Mouse (Mus musculus): ENCODE results near the gene A530064D06Rik.
A peak's percentile ranks its signal among the peaks of the same experiment; 100 is the strongest.
"Not testable (repeated sequence)": the region's sequence is repeated elsewhere in the genome, so short reads cannot be mapped to it uniquely, and the experiment has no call there.

A530064D06Rik gene

GRCm38 (mm10) chr17:48167103-48167502 lies at the start of gene A530064D06Rik:
TSS of gene A530064D06Rik (minus strand) at chr17:48167275.
- not testable (repeated sequence) for DNase-seq (ENCODE audit: low spot score in 2 of 2)

- no peak for DNase-seq (ENCODE audit: low spot score in 2 of 2)
These were observed 48.4 kb upstream of the A530064D06Rik start for GRCm38 (mm10) chr17:48215429-48215828.

- DNase-seq (ENCODE audit: low spot score in 2 of 2), result no peak
These were observed 46.4 kb upstream of the A530064D06Rik start for GRCm38 (mm10) chr17:48213511-48213910.

GRCm38 (mm10) chr17:48212596-48212995 lies 45.5 kb upstream of the A530064D06Rik start:
- no peak for DNase-seq (ENCODE audit: low spot score in 2 of 2)

GRCm38 (mm10) chr17:48203086-48203485 lies 36.0 kb upstream of the A530064D06Rik start:
- DNase-seq (ENCODE audit: low spot score in 2 of 2), result no peak

GRCm38 (mm10) chr17:48192366-48192765 lies 25.3 kb upstream of the A530064D06Rik start:
- DNase-seq (ENCODE audit: low spot score in 2 of 2), result no peak

- DNase-seq (ENCODE audit: low spot score in 2 of 2), result no peak
These were observed 18.2 kb upstream of the A530064D06Rik start for GRCm38 (mm10) chr17:48185252-48185651.

GRCm38 (mm10) chr17:48157382-48158076 lies 9.5 kb downstream of the A530064D06Rik start:
- DNase-seq (ENCODE audit: low spot score in 2 of 2), result no peak

GRCm38 (mm10) chr17:48146120-48146519 lies 21.0 kb downstream of the A530064D06Rik start, which contains the start of gene 9830107B12Rik:
TSS of gene 9830107B12Rik (minus strand) at chr17:48146268.
- DNase-seq (ENCODE audit: low spot score in 2 of 2), result no peak

- no peak for DNase-seq (ENCODE audit: low spot score in 2 of 2)
These were observed 34.3 kb downstream of the A530064D06Rik start for GRCm38 (mm10) chr17:48132810-48133209.

- DNase-seq (ENCODE audit: low spot score in 2 of 2), result no peak
These were observed 46.6 kb downstream of the A530064D06Rik start for GRCm38 (mm10) chr17:48120456-48120855.

- peak in 1 of 2 experiments; percentile 79 for DNase-seq (ENCODE audit: low spot score in 2 of 2)
These were observed 47.4 kb downstream of the A530064D06Rik start for GRCm38 (mm10) chr17:48119656-48120055.

GRCm38 (mm10) chr17:48118570-48118969 lies 48.5 kb downstream of the A530064D06Rik start:
- no peak for DNase-seq (ENCODE audit: low spot score in 2 of 2)

GRCm38 (mm10) chr17:48110547-48111287 lies 56.4 kb downstream of the A530064D06Rik start:
- DNase-seq (ENCODE audit: low spot score in 2 of 2), result no peak

GRCm38 (mm10) chr17:48108520-48108919 lies 58.6 kb downstream of the A530064D06Rik start:
- DNase-seq (ENCODE audit: low spot score in 2 of 2), result no peak

GRCm38 (mm10) chr17:48107862-48108261 lies 59.2 kb downstream of the A530064D06Rik start:
- no peak for DNase-seq (ENCODE audit: low spot score in 2 of 2)

- no peak for DNase-seq (ENCODE audit: low spot score in 2 of 2)
These were observed 59.7 kb downstream of the A530064D06Rik start for GRCm38 (mm10) chr17:48107333-48107732.

GRCm38 (mm10) chr17:48100441-48101417 lies 66.3 kb downstream of the A530064D06Rik start:
- DNase-seq (ENCODE audit: low spot score in 2 of 2), result peak; percentile 65 to 91

GRCm38 (mm10) chr17:48099312-48099711 lies 67.8 kb downstream of the A530064D06Rik start:
- no peak for DNase-seq (ENCODE audit: low spot score in 2 of 2)
